Mouse (Mus musculus) testis, adult 2 months (tissue): ENCODE data around the gene Pard3.

Experiments
- CTCF ChIP-seq: fragments of 200-500 bp; IDR thresholded peaks from 2 replicates; pipeline ENCODE4 v1.5.1; 2012; ENCODE audit warnings: low read depth, mild to moderate bottlenecking, inconsistent platforms, low read length, moderate library complexity; ENCODE audit not compliant: control insufficient read depth, insufficient read depth, insufficient replicate concordance
- POLR2A ChIP-seq: fragments of 200-500 bp; IDR thresholded peaks from 2 replicates; pipeline ENCODE4 v1.6.1; 2012; ENCODE audit warnings: low read depth, mild to moderate bottlenecking, inconsistent platforms, low read length, moderate library complexity; ENCODE audit not compliant: control insufficient read depth

DNA sequence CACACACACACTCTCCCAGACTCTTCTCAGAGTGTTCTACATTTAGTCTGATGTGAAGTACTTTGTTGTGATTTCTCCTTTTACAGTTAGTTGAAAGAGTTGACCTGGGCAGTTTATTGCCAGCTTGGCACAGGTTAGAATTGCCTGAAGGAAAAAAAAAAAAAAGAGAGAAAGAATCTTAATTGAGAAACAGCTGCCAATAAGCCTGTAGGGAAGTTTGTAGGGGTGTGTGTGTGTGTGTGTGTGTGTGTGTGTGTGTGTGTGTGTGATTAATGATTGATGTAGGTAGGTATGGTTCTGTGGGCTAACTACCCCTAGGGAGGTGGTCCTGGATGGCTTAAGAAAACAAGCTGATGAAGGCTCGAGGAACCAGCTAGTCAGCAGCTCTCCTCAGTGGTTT, 252.1 kb downstream of the Pard3 start:
- no peak for TF ChIP-seq POLR2A
- no peak for TF ChIP-seq CTCF
